Mouse (Mus musculus) MEL (cell line): ENCODE data around the gene Snapc1. TPM values are rescaled to one million over a fixed set of nuclear protein-coding genes. Genes with fewer than 3 reads are reported as not detected.

Experiments
- DNase-seq: peaks from one replicate; pipeline ENCODE4 v3.0.0; 2011; ENCODE audit warnings: low read depth, low spot score
- H3K27ac ChIP-seq: 2 replicates; pipeline ENCODE4 v1.5.1; 2012; ENCODE audit warnings: low read depth, mild to moderate bottlenecking, control low read depth, low read length, moderate library complexity; ENCODE audit not compliant: control insufficient read depth
- H3K27me3 ChIP-seq, 2 experiments: fragments of 150-350 bp in 1 of 2; sonication (generic) in 1 of 2; 2 replicates each; pipeline ENCODE4 v1.6.1; 2012; ENCODE audit warnings: low read length in 2 of 2, mild to moderate bottlenecking in 2 of 2, improper control_type of control experiment in 1 of 2, moderate library complexity in 1 of 2; ENCODE audit not compliant: insufficient read depth in 2 of 2, control insufficient read depth in 1 of 2
- H3K36me3 ChIP-seq, 2 experiments: 2 replicates each; pipeline ENCODE4 v1.6.1; 2012 to 2014; ENCODE audit warnings: low read length in 2 of 2, improper control_type of control experiment in 1 of 2, inconsistent platforms in 1 of 2, mild to moderate bottlenecking in 1 of 2; ENCODE audit not compliant: insufficient read depth in 2 of 2, control insufficient read depth in 1 of 2
- H3K4me1 ChIP-seq, 2 experiments: fragments of 150-350 bp in 1 of 2; sonication (generic) in 1 of 2; 2 replicates each; pipeline ENCODE4 v1.6.1; 2012; ENCODE audit warnings: low read length in 2 of 2, improper control_type of control experiment in 1 of 2, mild to moderate bottlenecking in 1 of 2; ENCODE audit not compliant: insufficient read depth in 2 of 2, control insufficient read depth in 1 of 2
- H3K4me3 ChIP-seq, 2 experiments: fragments of 150-350 bp in 1 of 2; sonication (generic) in 1 of 2; 2 replicates each; pipeline ENCODE4 v1.5.1; 2012; ENCODE audit warnings: low read depth in 2 of 2, low read length in 2 of 2, mild to moderate bottlenecking in 2 of 2, moderate library complexity in 2 of 2, control low read depth in 1 of 2, improper control_type of control experiment in 1 of 2; ENCODE audit not compliant: control insufficient read depth in 1 of 2, insufficient read depth in 1 of 2
- H3K79me2 ChIP-seq: 2 replicates; pipeline ENCODE4 v1.6.1; 2012; ENCODE audit warnings: mild to moderate bottlenecking, low read length, moderate library complexity; ENCODE audit not compliant: control insufficient read depth, poor library complexity, insufficient read depth
- H3K9ac ChIP-seq: 2 replicates; pipeline ENCODE4 v1.6.1; 2012; ENCODE audit warnings: low read depth, mild to moderate bottlenecking, control low read depth, low read length, moderate library complexity; ENCODE audit not compliant: control insufficient read depth, poor library complexity, severe bottlenecking
- H3K9me3 ChIP-seq: fragments of 150-350 bp; sonication (generic); replicated peaks from 2 replicates; pipeline ENCODE4 v1.6.1; 2012; ENCODE audit warnings: mild to moderate bottlenecking, low read length, improper control_type of control experiment, moderate library complexity; ENCODE audit not compliant: insufficient read depth
- HCFC1 ChIP-seq: IDR thresholded peaks from 2 replicates; pipeline ENCODE4 v1.6.1; 2012; ENCODE audit warnings: low read depth, mild to moderate bottlenecking, inconsistent platforms, low read length, improper control_type of control experiment, moderate library complexity
- JUND ChIP-seq: IDR thresholded peaks from 2 replicates; pipeline ENCODE4 v1.6.1; 2011; ENCODE audit warnings: low read depth, mild to moderate bottlenecking, improper control_type of control experiment, low read length
- KAT2A ChIP-seq: conservative IDR thresholded peaks from 2 replicates; pipeline ENCODE4 v1.6.1; 2012; ENCODE audit warnings: low read depth, low read length, improper control_type of control experiment, inconsistent platforms
- MAFK ChIP-seq: IDR thresholded peaks from 2 replicates; pipeline ENCODE4 v1.6.1; 2011; ENCODE audit warnings: low read depth, mild to moderate bottlenecking, low read length, improper control_type of control experiment, borderline replicate concordance
- MAX ChIP-seq: IDR thresholded peaks from 2 replicates; pipeline ENCODE4 v1.6.1; 2011; ENCODE audit warnings: low read length, improper control_type of control experiment
- MEF2A ChIP-seq: IDR thresholded peaks from 2 replicates; pipeline ENCODE4 v1.6.1; 2014; ENCODE audit warnings: low read depth, mild to moderate bottlenecking, inconsistent platforms, low read length, improper control_type of control experiment; ENCODE audit not compliant: poor library complexity, insufficient replicate concordance, severe bottlenecking; ENCODE audit errors: extremely low read depth
- MXI1 ChIP-seq: IDR thresholded peaks from 2 replicates; pipeline ENCODE4 v1.6.1; 2011; ENCODE audit warnings: mild to moderate bottlenecking, low read depth, low read length, improper control_type of control experiment
- MYB ChIP-seq: IDR thresholded peaks from 2 replicates; pipeline ENCODE4 v1.6.1; 2011; ENCODE audit warnings: mild to moderate bottlenecking, low read depth, low read length, improper control_type of control experiment
- POLR2A ChIP-seq, 2 experiments: IDR thresholded peaks; 2 replicates each; pipeline ENCODE4 v1.6.1; 2011 to 2012; ENCODE audit warnings: low read length in 2 of 2, mild to moderate bottlenecking in 2 of 2, control low read depth in 1 of 2, improper control_type of control experiment in 1 of 2, low read depth in 1 of 2, moderate library complexity in 1 of 2; ENCODE audit not compliant: control insufficient read depth in 1 of 2, insufficient read depth in 1 of 2, poor library complexity in 1 of 2
- POLR2AphosphoS2 ChIP-seq: IDR thresholded peaks from 2 replicates; pipeline ENCODE4 v1.6.1; 2011; ENCODE audit warnings: low read length, improper control_type of control experiment
- POLR2AphosphoS5 ChIP-seq: IDR thresholded peaks from 2 replicates; pipeline ENCODE4 v1.6.1; 2012; ENCODE audit warnings: low read depth, borderline replicate concordance, mild to moderate bottlenecking, inconsistent platforms, low read length, moderate library complexity, mixed read lengths
- RCOR1 ChIP-seq: IDR thresholded peaks from 2 replicates; pipeline ENCODE4 v1.6.1; 2012; ENCODE audit warnings: low read depth, mild to moderate bottlenecking, inconsistent platforms, low read length, improper control_type of control experiment
- SMC3 ChIP-seq: IDR thresholded peaks from 2 replicates; pipeline ENCODE4 v1.6.1; 2011; ENCODE audit warnings: low read depth, low read length, improper control_type of control experiment
- TCF12 ChIP-seq: IDR thresholded peaks from 2 replicates; pipeline ENCODE4 v1.6.1; 2014; ENCODE audit warnings: low read depth, mild to moderate bottlenecking, inconsistent platforms, low read length, improper control_type of control experiment, moderate library complexity
- UBTF ChIP-seq: IDR thresholded peaks from 2 replicates; pipeline ENCODE4 v1.6.1; 2012; ENCODE audit warnings: low read depth, mild to moderate bottlenecking, inconsistent platforms, low read length, improper control_type of control experiment, moderate library complexity, borderline replicate concordance; ENCODE audit not compliant: insufficient read depth
- USF1 ChIP-seq: IDR thresholded peaks from 2 replicates; pipeline ENCODE4 v1.6.1; 2014; ENCODE audit warnings: low read depth, mild to moderate bottlenecking, inconsistent platforms, low read length, improper control_type of control experiment, moderate library complexity
- polyA plus RNA-seq, 2 experiments: library from polyadenylated mRNA; stranded (reverse) in 1 of 2; unstranded in 1 of 2; fragments of >175 nt in 1 of 2; fragments of >200 nt in 1 of 2; gene quantifications; 2 replicates each; pipeline versions ENCODE4 v1.2.1 to v1.2.4; 2012; ENCODE audit warnings: low replicate concordance in 2 of 2, low read depth in 1 of 2; ENCODE audit not compliant: insufficient read length in 2 of 2, insufficient read depth in 1 of 2, missing spikeins in 1 of 2
- total RNA-seq: library from RNA; depleted of rRNA; stranded (reverse); fragments of 300-350 nt; gene quantifications from 2 replicates; pipeline ENCODE4 v1.2.3, GENCODE M21; 2012; rRNA removed

The Snapc1 gene
- total and polyA plus RNA-seq, 3 experiments, result 13.7 to 19.2 TPM; not detected in 1

GRCm38 (mm10) chr12:74023260-74023659, 59.0 kb downstream of the Snapc1 start:
- Histone ChIP-seq H3K27ac (no peak overlapping the region), H3K9ac (no peak overlapping the region), H3K4me3 (no peak overlapping the region), H3K9me3 (no peaks in the 10 kb centered on the region), H3K36me3 (no peaks in the 10 kb centered on the region), H3K27me3 (no peaks in the 10 kb centered on the region), H3K4me1 (no peaks in the 10 kb centered on the region), H3K79me2 (no peaks in the 10 kb centered on the region)
- DNase-seq, result no peak
- TF ChIP-seq MYB (no peak), KAT2A (no peak), POLR2A (IDR thresholded peaks at IDR 0.05; ENCODE audit: control insufficient read depth in 1 of 2, insufficient read depth in 1 of 2, low read depth in 1 of 2, low read length in 2 of 2, poor library complexity in 1 of 2) (no peak)

GRCm38 (mm10) chr12:74024912-74025311, 60.6 kb downstream of the Snapc1 start:
- no peaks in the 10 kb centered on the region for H3K4me1 ChIP-seq
- no peak overlapping the region for H3K27ac ChIP-seq
- no peaks in the 10 kb centered on the region for H3K9me3 ChIP-seq
- no peaks in the 10 kb centered on the region for H3K36me3 ChIP-seq
- no peaks in the 10 kb centered on the region for H3K27me3 ChIP-seq
- DNase-seq, result no peak
- H3K4me3 ChIP-seq, result no peak overlapping the region
- no peak overlapping the region for H3K9ac ChIP-seq
- TF ChIP-seq POLR2AphosphoS2, result no peak
- no peak for TF ChIP-seq UBTF
- no peak for TF ChIP-seq HCFC1
- TF ChIP-seq TCF12, result no peak
- no peak for TF ChIP-seq POLR2AphosphoS5
- no peak for TF ChIP-seq SMC3
- TF ChIP-seq JUND, result no peak
- no peak for TF ChIP-seq MEF2A
- no peak for TF ChIP-seq MAFK
- no peak for TF ChIP-seq MAX
- TF ChIP-seq USF1, result no peak
- no peak for TF ChIP-seq MXI1
- TF ChIP-seq RCOR1, result no peak
- TF ChIP-seq, all 39 proteins: peak for 0
- H3K79me2 ChIP-seq, result no peaks in the 10 kb centered on the region

Other genes starting within 250 kb of the Snapc1 start
- 22.7 and 23.2 TPM in 2 replicates for gene Hif1a, start 63.1 kb upstream of the Snapc1 start, total RNA-seq
- 10 to 100 TPM in 1 of 2 experiments, not detected in 1; 23.3 TPM for gene Hif1a, start 63.1 kb upstream of the Snapc1 start, polyA plus RNA-seq
- not detected in 2 replicates for gene Gm49321, start 26.8 kb upstream of the Snapc1 start, total RNA-seq
- 1 to 10 TPM in 1 of 2 experiments, not detected in 1; 5.3 TPM for gene Gm49321, start 26.8 kb upstream of the Snapc1 start, polyA plus RNA-seq
- gene Syt16, start 33.2 kb downstream of the Snapc1 start, total RNA-seq, result not detected in 2 replicates
- under 1 TPM in 1 of 2 experiments, not detected in 1; 0.07 TPM for gene Syt16, start 33.2 kb downstream of the Snapc1 start, polyA plus RNA-seq